Mouse (Mus musculus) cortical plate, adult 2 months (tissue): ENCODE measurements around the gene G3bp1.

Source experiments
- CTCF ChIP-seq: fragments of 200-500 bp; IDR thresholded peaks from 2 replicates; pipeline ENCODE4 v1.5.1; 2011; ENCODE audit warnings: mild to moderate bottlenecking, control low read depth, low read length; ENCODE audit not compliant: insufficient read depth; ENCODE audit errors: extremely low read depth
- POLR2A ChIP-seq: fragments of 200-500 bp; IDR thresholded peaks from 2 replicates; pipeline ENCODE4 v1.6.1; 2011; ENCODE audit warnings: mild to moderate bottlenecking, low read length, control low read depth; ENCODE audit not compliant: insufficient read depth; ENCODE audit errors: extremely low read depth

DNA sequence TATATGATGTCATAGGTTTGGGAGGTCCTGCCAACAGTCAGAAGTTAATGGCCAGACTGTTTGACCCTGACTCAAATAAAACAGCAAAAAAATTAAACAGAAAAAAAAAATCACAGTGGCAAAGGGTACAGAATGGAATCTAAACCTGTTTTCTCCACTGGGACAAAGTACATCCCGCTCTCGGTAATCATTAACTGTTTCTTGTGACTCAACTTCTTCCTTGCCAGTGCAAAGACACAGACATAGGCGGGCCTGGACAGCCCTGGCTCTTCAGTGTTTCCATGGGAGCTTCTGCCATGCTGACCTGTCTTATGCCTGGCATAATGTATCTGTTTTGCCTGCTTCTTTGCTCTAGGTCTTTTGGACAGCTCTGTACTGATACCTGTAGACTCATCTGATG is 4.3 kb upstream of the G3bp1 start:
- no peak for TF ChIP-seq CTCF
- no peak for TF ChIP-seq POLR2A
